Mouse (Mus musculus) heart, postnatal 0 days (tissue): ENCODE results near the gene Tmem222.

Experiments used
- CTCF ChIP-seq: IDR thresholded peaks from 2 replicates; pipeline ENCODE4 v1.5.1; 2016; ENCODE audit warnings: antibody characterized with exemption, control low read depth, low read depth
- EP300 ChIP-seq: IDR thresholded peaks from 2 replicates; pipeline ENCODE4 v1.6.1; 2016; ENCODE audit warnings: antibody characterized with exemption, low read depth

DNA sequence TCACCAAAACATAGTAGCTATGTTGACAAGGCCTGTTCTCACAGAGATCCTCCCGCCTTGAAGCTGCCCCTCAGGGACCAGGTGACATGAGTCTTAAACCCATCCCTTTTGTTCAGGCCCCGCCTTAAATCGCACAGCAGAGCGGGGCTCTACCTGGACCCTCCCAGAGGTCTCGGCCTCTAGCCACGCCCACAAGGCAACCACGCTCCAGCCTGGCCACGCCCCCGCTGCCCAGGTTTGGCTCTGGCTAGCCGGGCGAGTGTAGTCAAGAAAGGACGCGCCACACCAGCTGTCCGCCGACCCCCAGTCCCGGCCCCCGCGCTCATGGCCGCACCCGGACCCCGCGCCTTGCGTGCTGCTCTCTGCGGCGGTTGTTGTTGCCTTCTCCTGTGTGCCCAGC lies 56.9 kb downstream of the Tmem222 start:
- TF ChIP-seq CTCF (no peak), EP300 (no peak)
